Mouse (Mus musculus) MEL (cell line): ENCODE measurements around the gene Adprh. TPM values are rescaled to one million over a fixed set of nuclear protein-coding genes. Genes with fewer than 3 reads are reported as not detected.

Source experiments
- DNase-seq: peaks from one replicate; pipeline ENCODE4 v3.0.0; 2011; ENCODE audit warnings: low read depth, low spot score
- H3K27ac ChIP-seq: 2 replicates; pipeline ENCODE4 v1.5.1; 2012; ENCODE audit warnings: low read depth, mild to moderate bottlenecking, control low read depth, low read length, moderate library complexity; ENCODE audit not compliant: control insufficient read depth
- H3K27me3 ChIP-seq, 2 experiments: fragments of 150-350 bp in 1 of 2; sonication (generic) in 1 of 2; 2 replicates each; pipeline ENCODE4 v1.6.1; 2012; ENCODE audit warnings: low read length in 2 of 2, mild to moderate bottlenecking in 2 of 2, improper control_type of control experiment in 1 of 2, moderate library complexity in 1 of 2; ENCODE audit not compliant: insufficient read depth in 2 of 2, control insufficient read depth in 1 of 2
- H3K36me3 ChIP-seq, 2 experiments: 2 replicates each; pipeline ENCODE4 v1.6.1; 2012 to 2014; ENCODE audit warnings: low read length in 2 of 2, improper control_type of control experiment in 1 of 2, inconsistent platforms in 1 of 2, mild to moderate bottlenecking in 1 of 2; ENCODE audit not compliant: insufficient read depth in 2 of 2, control insufficient read depth in 1 of 2
- H3K4me1 ChIP-seq, 2 experiments: fragments of 150-350 bp in 1 of 2; sonication (generic) in 1 of 2; 2 replicates each; pipeline ENCODE4 v1.6.1; 2012; ENCODE audit warnings: low read length in 2 of 2, improper control_type of control experiment in 1 of 2, mild to moderate bottlenecking in 1 of 2; ENCODE audit not compliant: insufficient read depth in 2 of 2, control insufficient read depth in 1 of 2
- H3K4me3 ChIP-seq, 2 experiments: fragments of 150-350 bp in 1 of 2; sonication (generic) in 1 of 2; 2 replicates each; pipeline ENCODE4 v1.5.1; 2012; ENCODE audit warnings: low read depth in 2 of 2, low read length in 2 of 2, mild to moderate bottlenecking in 2 of 2, moderate library complexity in 2 of 2, control low read depth in 1 of 2, improper control_type of control experiment in 1 of 2; ENCODE audit not compliant: control insufficient read depth in 1 of 2, insufficient read depth in 1 of 2
- H3K79me2 ChIP-seq: 2 replicates; pipeline ENCODE4 v1.6.1; 2012; ENCODE audit warnings: mild to moderate bottlenecking, low read length, moderate library complexity; ENCODE audit not compliant: control insufficient read depth, poor library complexity, insufficient read depth
- H3K9ac ChIP-seq: 2 replicates; pipeline ENCODE4 v1.6.1; 2012; ENCODE audit warnings: low read depth, mild to moderate bottlenecking, control low read depth, low read length, moderate library complexity; ENCODE audit not compliant: control insufficient read depth, poor library complexity, severe bottlenecking
- H3K9me3 ChIP-seq: fragments of 150-350 bp; sonication (generic); replicated peaks from 2 replicates; pipeline ENCODE4 v1.6.1; 2012; ENCODE audit warnings: mild to moderate bottlenecking, low read length, improper control_type of control experiment, moderate library complexity; ENCODE audit not compliant: insufficient read depth
- BHLHE40 ChIP-seq: IDR thresholded peaks from 2 replicates; pipeline ENCODE4 v1.6.1; 2012; ENCODE audit warnings: low read depth, mild to moderate bottlenecking, inconsistent platforms, low read length, improper control_type of control experiment, borderline replicate concordance
- CHD1 ChIP-seq: IDR thresholded peaks from 2 replicates; pipeline ENCODE4 v1.6.1; 2012; ENCODE audit warnings: low read depth, mild to moderate bottlenecking, inconsistent platforms, low read length, improper control_type of control experiment
- CHD2 ChIP-seq: IDR thresholded peaks from 2 replicates; pipeline ENCODE4 v1.6.1; 2011; ENCODE audit warnings: low read length, improper control_type of control experiment
- E2F4 ChIP-seq: IDR thresholded peaks from 2 replicates; pipeline ENCODE4 v1.6.1; 2011; ENCODE audit warnings: low read depth, low read length, improper control_type of control experiment, borderline replicate concordance
- ETS1 ChIP-seq: IDR thresholded peaks from 2 replicates; pipeline ENCODE4 v1.6.1; 2012; ENCODE audit warnings: low read depth, mild to moderate bottlenecking, inconsistent platforms, low read length, improper control_type of control experiment, moderate library complexity
- MAX ChIP-seq: IDR thresholded peaks from 2 replicates; pipeline ENCODE4 v1.6.1; 2011; ENCODE audit warnings: low read length, improper control_type of control experiment
- MEF2A ChIP-seq: IDR thresholded peaks from 2 replicates; pipeline ENCODE4 v1.6.1; 2014; ENCODE audit warnings: low read depth, mild to moderate bottlenecking, inconsistent platforms, low read length, improper control_type of control experiment; ENCODE audit not compliant: poor library complexity, insufficient replicate concordance, severe bottlenecking; ENCODE audit errors: extremely low read depth
- MYC ChIP-seq: IDR thresholded peaks from 2 replicates; pipeline ENCODE4 v1.6.1; 2011; ENCODE audit warnings: low read depth, mild to moderate bottlenecking, low read length, improper control_type of control experiment, moderate library complexity
- NELFE ChIP-seq: IDR thresholded peaks from 2 replicates; pipeline ENCODE4 v1.6.1; 2011; ENCODE audit warnings: low read depth, low read length, improper control_type of control experiment
- NRF1 ChIP-seq: IDR thresholded peaks from 2 replicates; pipeline ENCODE4 v1.6.1; 2014; ENCODE audit warnings: low read depth, mild to moderate bottlenecking, inconsistent platforms, low read length, improper control_type of control experiment, moderate library complexity; ENCODE audit not compliant: poor library complexity, insufficient read depth, severe bottlenecking
- POLR2A ChIP-seq, 2 experiments: IDR thresholded peaks; 2 replicates each; pipeline ENCODE4 v1.6.1; 2011 to 2012; ENCODE audit warnings: low read length in 2 of 2, mild to moderate bottlenecking in 2 of 2, control low read depth in 1 of 2, improper control_type of control experiment in 1 of 2, low read depth in 1 of 2, moderate library complexity in 1 of 2; ENCODE audit not compliant: control insufficient read depth in 1 of 2, insufficient read depth in 1 of 2, poor library complexity in 1 of 2
- POLR2AphosphoS2 ChIP-seq: IDR thresholded peaks from 2 replicates; pipeline ENCODE4 v1.6.1; 2011; ENCODE audit warnings: low read length, improper control_type of control experiment
- TAL1 ChIP-seq: IDR thresholded peaks from 2 replicates; pipeline ENCODE4 v1.6.1; 2012; ENCODE audit warnings: mild to moderate bottlenecking, inconsistent platforms, low read length, moderate library complexity, mixed read lengths
- TBP ChIP-seq: IDR thresholded peaks from 2 replicates; pipeline ENCODE4 v1.8.0; 2011; ENCODE audit warnings: low read depth, low read length, improper control_type of control experiment
- TCF12 ChIP-seq: IDR thresholded peaks from 2 replicates; pipeline ENCODE4 v1.6.1; 2014; ENCODE audit warnings: low read depth, mild to moderate bottlenecking, inconsistent platforms, low read length, improper control_type of control experiment, moderate library complexity
- UBTF ChIP-seq: IDR thresholded peaks from 2 replicates; pipeline ENCODE4 v1.6.1; 2012; ENCODE audit warnings: low read depth, mild to moderate bottlenecking, inconsistent platforms, low read length, improper control_type of control experiment, moderate library complexity, borderline replicate concordance; ENCODE audit not compliant: insufficient read depth
- USF2 ChIP-seq, 2 experiments: IDR thresholded peaks; 2 replicates each; pipeline ENCODE4 v1.6.1; 2011 to 2012; ENCODE audit warnings: improper control_type of control experiment in 2 of 2, low read length in 2 of 2, borderline replicate concordance in 1 of 2, inconsistent platforms in 1 of 2, low read depth in 1 of 2, mild to moderate bottlenecking in 1 of 2; ENCODE audit not compliant: insufficient read depth in 1 of 2
- ZC3H11A ChIP-seq: IDR thresholded peaks from 2 replicates; pipeline ENCODE4 v1.6.1; 2012; ENCODE audit warnings: low read depth, mild to moderate bottlenecking, inconsistent platforms, low read length, improper control_type of control experiment
- ZKSCAN1 ChIP-seq: IDR thresholded peaks from 2 replicates; pipeline ENCODE4 v1.6.1; 2012; ENCODE audit warnings: low read depth, mild to moderate bottlenecking, inconsistent platforms, low read length, improper control_type of control experiment, moderate library complexity
- ZMIZ1 ChIP-seq: IDR thresholded peaks from 2 replicates; pipeline ENCODE4 v1.6.1; 2012; ENCODE audit warnings: low read depth, mild to moderate bottlenecking, inconsistent platforms, low read length, improper control_type of control experiment, moderate library complexity
- ZNF384 ChIP-seq: IDR thresholded peaks from 2 replicates; pipeline ENCODE4 v1.6.1; 2012; ENCODE audit warnings: low read depth, mild to moderate bottlenecking, inconsistent platforms, low read length, improper control_type of control experiment
- polyA plus RNA-seq, 2 experiments: library from polyadenylated mRNA; stranded (reverse) in 1 of 2; unstranded in 1 of 2; fragments of >175 nt in 1 of 2; fragments of >200 nt in 1 of 2; gene quantifications; 2 replicates each; pipeline versions ENCODE4 v1.2.1 to v1.2.4; 2012; ENCODE audit warnings: low replicate concordance in 2 of 2, low read depth in 1 of 2; ENCODE audit not compliant: insufficient read length in 2 of 2, insufficient read depth in 1 of 2, missing spikeins in 1 of 2
- total RNA-seq: library from RNA; depleted of rRNA; stranded (reverse); fragments of 300-350 nt; gene quantifications from 2 replicates; pipeline ENCODE4 v1.2.3, GENCODE M21; 2012

Gene Adprh
- total and polyA plus RNA-seq, 3 experiments: 20.1 to 86.7 TPM; not detected in 1

DNA sequence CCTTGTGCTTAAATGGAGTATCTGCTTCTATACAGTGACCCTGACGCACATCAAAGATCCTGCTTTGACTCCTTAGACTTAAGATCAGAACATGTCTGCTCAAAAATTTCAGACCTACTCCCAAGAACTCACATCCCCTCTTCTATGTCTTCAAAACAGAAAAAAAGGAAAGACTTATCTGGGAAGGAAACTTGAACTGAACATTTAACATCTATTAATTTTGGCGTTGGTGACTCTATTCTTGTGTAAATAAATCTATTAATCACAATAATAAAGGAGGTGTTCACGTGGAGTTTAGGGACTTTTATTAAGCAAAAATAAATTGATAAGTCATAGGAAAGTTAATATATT, 675 bp upstream of the Adprh start:
- Histone ChIP-seq H3K27ac (peak overlapping the region; percentile 85), H3K27me3 (no peaks in the 10 kb centered on the region), H3K4me1 (peaks cover 3 to 26% of the 10 kb centered on the region in 2 experiments), H3K9me3 (no peaks in the 10 kb centered on the region), H3K79me2 (peaks cover 13% of the 10 kb centered on the region), H3K4me3 (peak overlapping the region; percentile 84 to 89), H3K36me3 (peaks cover 0 to 22% of the 10 kb centered on the region in 2 experiments; a peak in 2 of 4 replicates), H3K9ac (peak overlapping the region; percentile 96)
- DNase-seq: no peak
- no peak for TF ChIP-seq ZMIZ1
- TF ChIP-seq POLR2AphosphoS2: no peak
- no peak for TF ChIP-seq ETS1
- no peak for TF ChIP-seq MYC
- no peak for TF ChIP-seq ZNF384
- TF ChIP-seq ZKSCAN1: no peak
- TF ChIP-seq ZC3H11A: no peak
- TF ChIP-seq E2F4: no peak
- no peak for TF ChIP-seq BHLHE40

DNA sequence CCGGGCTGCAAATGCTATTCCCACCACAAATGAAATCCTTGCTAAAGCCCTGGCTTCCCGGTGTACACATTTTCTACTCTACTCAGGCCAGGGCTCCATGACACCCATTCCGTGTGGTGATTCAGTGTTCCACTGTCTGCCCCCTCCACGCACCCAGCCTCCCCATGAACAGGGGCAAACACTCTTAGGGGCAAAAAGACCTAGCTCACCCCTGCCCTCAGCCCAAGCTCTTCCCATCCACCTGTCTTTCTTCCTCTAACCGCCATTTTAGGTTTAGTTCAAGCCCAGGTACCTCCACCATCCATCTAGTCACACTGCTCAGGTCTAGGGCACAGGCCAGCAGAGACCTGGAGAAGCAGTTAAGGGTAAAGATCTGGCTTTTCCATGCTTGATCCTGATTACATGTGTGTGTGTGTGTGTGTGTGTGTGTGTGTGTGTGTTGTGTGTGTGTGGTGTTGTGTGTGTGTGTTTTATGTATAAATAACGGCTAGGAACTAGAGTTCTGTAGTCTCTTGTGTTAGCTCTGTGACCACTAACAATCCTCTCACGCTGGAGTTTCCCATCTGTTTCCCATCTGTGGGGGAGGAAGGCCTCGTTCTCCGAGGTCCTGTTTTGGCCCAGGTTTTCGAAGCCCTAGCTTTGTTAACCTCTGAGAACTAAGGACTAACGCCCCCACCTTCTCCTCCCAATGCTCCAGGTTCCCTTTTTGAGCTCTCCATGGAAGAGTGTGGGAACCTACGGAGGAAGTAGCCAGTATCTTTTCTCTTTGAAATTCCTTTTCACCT, 890 bp downstream of the Adprh start:
- Histone ChIP-seq H3K9ac (peak overlapping the region; percentile 79), H3K79me2 (peaks cover 13% of the 10 kb centered on the region), H3K27ac (peak overlapping the region; percentile 50), H3K4me1 (peaks cover 3 to 14% of the 10 kb centered on the region in 2 experiments; a peak in 3 of 4 replicates), H3K4me3 (peak overlapping the region; percentile 84 to 89), H3K36me3 (peaks cover 0 to 14% of the 10 kb centered on the region in 2 experiments; a peak in 2 of 4 replicates), H3K9me3 (no peaks in the 10 kb centered on the region), H3K27me3 (no peaks in the 10 kb centered on the region)
- peak; percentile 53 for DNase-seq
- TF ChIP-seq ETS1: no peak

- Histone ChIP-seq H3K9me3 (no peaks in the 10 kb centered on the region), H3K36me3 (peaks cover 0 to 14% of the 10 kb centered on the region in 2 experiments; a peak in 2 of 4 replicates), H3K27me3 (no peaks in the 10 kb centered on the region), H3K27ac (no peak overlapping the region), H3K4me1 (peaks cover 3 to 14% of the 10 kb centered on the region in 2 experiments; a peak in 3 of 4 replicates), H3K9ac (no peak overlapping the region), H3K79me2 (peaks cover 13% of the 10 kb centered on the region), H3K4me3 (no peak overlapping the region)
- no peak for DNase-seq
- TF ChIP-seq ZMIZ1 (no peak), BHLHE40 (no peak), NRF1 (no peak), TAL1 (no peak), UBTF (no peak), NELFE (no peak), MAX (no peak), USF2 (IDR thresholded peaks at IDR 0.05; ENCODE audit: borderline replicate concordance in 1 of 2, insufficient read depth in 1 of 2, low read depth in 1 of 2, low read length in 2 of 2) (no peak), TBP (no peak), POLR2A (IDR thresholded peaks at IDR 0.05; ENCODE audit: control insufficient read depth in 1 of 2, insufficient read depth in 1 of 2, low read depth in 1 of 2, low read length in 2 of 2, poor library complexity in 1 of 2) (no peak), TCF12 (no peak), CHD2 (no peak), MEF2A (no peak), CHD1 (no peak), ZNF384 (no peak), POLR2AphosphoS2 (no peak), MYC (no peak)
Measured at GRCm38 (mm10) chr16:38450707-38451106, 1.8 kb downstream of the Adprh start.
